Mouse (Mus musculus) kidney, embryonic 16.5 days (tissue): ENCODE measurements around the gene Stk39. TPM values are rescaled to one million over a fixed set of nuclear protein-coding genes. Genes with fewer than 3 reads are reported as not detected.

Source experiments
- ATAC-seq: fragments of 200-750 bp; cut with Nextera tagmentation; 2 replicates; pipeline ENCODE4 v1.8.0; 2017; ENCODE audit warnings: moderate TSS enrichment; ENCODE audit not compliant: low FRiP score, low TSS enrichment
- H3K27ac ChIP-seq: fragments of 300-500 bp; sonication (generic); 2 replicates; pipeline ENCODE4 v1.5.1; 2014; ENCODE audit warnings: low read length
- H3K27me3 ChIP-seq: fragments of 300-500 bp; sonication (generic); 2 replicates; pipeline ENCODE4 v1.6.1; 2014; ENCODE audit warnings: low read length, control low read depth, mixed read lengths; ENCODE audit not compliant: insufficient read depth
- H3K36me3 ChIP-seq: fragments of 300-500 bp; sonication (generic); 2 replicates; pipeline ENCODE4 v1.6.1; 2014; ENCODE audit warnings: low read length, control low read depth, mixed read lengths; ENCODE audit not compliant: insufficient read depth
- H3K4me1 ChIP-seq: fragments of 300-500 bp; sonication (generic); 2 replicates; pipeline ENCODE4 v1.6.1; 2014; ENCODE audit warnings: low read length, control low read depth, mixed read lengths; ENCODE audit not compliant: insufficient read depth
- H3K4me2 ChIP-seq: fragments of 300-500 bp; sonication (generic); replicated peaks from 2 replicates; pipeline ENCODE4 v1.6.1; 2014; ENCODE audit warnings: low read depth, low read length
- H3K4me3 ChIP-seq: fragments of 300-500 bp; sonication (generic); 2 replicates; pipeline ENCODE4 v1.5.1; 2014; ENCODE audit warnings: mild to moderate bottlenecking, low read length
- H3K9ac ChIP-seq: fragments of 300-500 bp; sonication (generic); replicated peaks from 2 replicates; pipeline ENCODE4 v1.6.1; 2014; ENCODE audit warnings: low read length
- H3K9me3 ChIP-seq: fragments of 300-500 bp; sonication (generic); 2 replicates; pipeline ENCODE4 v1.6.1; 2016; ENCODE audit warnings: low read length, control low read depth
- WGBS: fragments of 180-500 bp; shearing (Covaris S2); extraction: QIAGEN DNeasy Blood & Tissue Kit; methylation state at CpG from one replicate; pipeline ENCODE4 v1.1.7; 2014; 5-methylcytosine and 5-hydroxymethylcytosine counted together
- polyA plus RNA-seq: library from polyadenylated mRNA; unstranded; fragments of >200 nt; fragmentation: Nextera tagmentation; extraction: Ambion mirVana; gene quantifications from 2 replicates; pipeline ENCODE4 v1.2.1, GENCODE M21; 2015

Gene Stk39
- polyA plus RNA-seq, 1 experiment from 2014 or later = 14.9 TPM

DNA sequence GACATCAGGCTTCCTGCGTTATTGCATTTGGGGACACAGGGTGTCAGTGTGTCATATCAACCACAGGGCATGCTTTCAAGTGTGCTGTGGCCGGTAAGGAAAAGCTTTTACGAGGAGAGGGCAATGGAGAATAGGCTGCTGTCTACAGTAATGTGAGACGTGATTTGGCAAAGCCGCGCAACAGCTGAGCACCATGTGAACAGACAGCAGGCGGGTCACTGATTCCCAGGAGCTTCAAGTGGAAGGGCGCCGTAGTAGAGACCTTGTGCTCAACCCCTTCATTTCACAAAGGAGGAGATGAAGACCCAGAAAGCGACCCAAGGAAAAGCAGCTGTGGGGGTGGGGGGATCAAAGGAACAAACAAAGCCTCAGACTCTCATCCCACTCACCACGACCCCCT lies 156.8 kb downstream of the Stk39 start:
- Histone ChIP-seq H3K27ac (no peak overlapping the region), H3K4me3 (no peak overlapping the region), H3K9ac (no peak overlapping the region), H3K36me3 (peaks cover 11% of the 10 kb centered on the region), H3K9me3 (peaks cover 2% of the 10 kb centered on the region; the same call in 1 of the 2 replicates), H3K4me1 (peaks cover 11% of the 10 kb centered on the region; the same call in 1 of the 2 replicates), H3K4me2 (no peak overlapping the region), H3K27me3 (no peaks in the 10 kb centered on the region)
- 68% methylated on average over 11 of the region's 11 CpGs for WGBS
- peak; percentile 51; the same call in 1 of the 2 replicates for ATAC-seq

DNA sequence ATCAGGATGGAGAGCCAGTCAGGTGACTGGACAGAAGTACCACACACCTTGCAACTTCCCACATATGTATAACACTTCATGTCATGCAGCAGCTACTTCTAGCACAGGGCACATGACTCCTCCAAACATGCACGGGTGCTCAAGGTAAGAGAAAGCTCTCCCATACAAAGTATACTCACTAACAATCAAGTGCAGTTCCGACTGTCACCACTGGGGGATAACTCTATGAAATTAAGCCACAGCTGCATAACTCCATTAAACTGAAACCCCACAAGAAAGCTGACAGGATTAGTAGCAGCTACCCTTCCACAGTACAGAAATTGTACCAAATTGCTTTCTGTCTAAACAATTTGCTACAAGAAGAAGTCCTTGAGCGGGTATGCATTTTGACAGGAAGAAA lies 161.9 kb downstream of the Stk39 start:
- Histone ChIP-seq H3K9me3 (peaks cover 4% of the 10 kb centered on the region; the same call in 1 of the 2 replicates), H3K4me1 (0 out of 2 replicates have a peak, but pooled peaks cover under 1% of the 10 kb centered on the region), H3K9ac (no peak overlapping the region), H3K4me3 (no peak overlapping the region), H3K4me2 (no peak overlapping the region), H3K36me3 (peaks cover 26% of the 10 kb centered on the region), H3K27ac (no peak overlapping the region), H3K27me3 (no peaks in the 10 kb centered on the region)
- no peak for ATAC-seq
- WGBS = 88% methylated on average over 3 of the region's 3 CpGs

DNA sequence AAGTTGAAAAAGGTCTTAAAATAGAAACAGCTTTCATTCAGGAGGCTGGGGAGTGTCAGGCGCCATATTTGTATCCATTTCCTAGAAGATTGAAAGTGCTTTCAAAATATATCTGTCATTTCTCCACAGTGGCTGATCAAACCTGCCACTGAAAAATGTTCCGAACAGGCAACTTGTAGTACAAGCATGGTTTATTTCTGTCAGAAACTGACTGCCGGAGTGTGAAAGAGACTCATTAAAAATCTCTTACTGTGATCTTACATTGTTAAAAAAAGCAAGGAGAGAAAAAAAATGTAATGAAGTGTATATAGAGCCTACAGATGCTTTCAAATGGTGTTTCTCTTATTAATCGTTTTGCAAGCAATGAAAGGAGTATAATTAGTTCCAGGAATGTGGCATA lies 165.5 kb downstream of the Stk39 start:
- peaks cover 25% of the 10 kb centered on the region; the same call in 1 of the 2 replicates for H3K36me3 ChIP-seq
- H3K9me3 ChIP-seq = peaks cover 4% of the 10 kb centered on the region; the same call in 1 of the 2 replicates
- no peak overlapping the region for H3K9ac ChIP-seq
- no peak for ATAC-seq
- 65% methylated on average over 4 of the region's 4 CpGs for WGBS
- H3K4me3 ChIP-seq = no peak overlapping the region
- H3K4me2 ChIP-seq = no peak overlapping the region
- no peak overlapping the region for H3K27ac ChIP-seq
- peaks cover 6% of the 10 kb centered on the region for H3K4me1 ChIP-seq
- no peaks in the 10 kb centered on the region for H3K27me3 ChIP-seq

DNA sequence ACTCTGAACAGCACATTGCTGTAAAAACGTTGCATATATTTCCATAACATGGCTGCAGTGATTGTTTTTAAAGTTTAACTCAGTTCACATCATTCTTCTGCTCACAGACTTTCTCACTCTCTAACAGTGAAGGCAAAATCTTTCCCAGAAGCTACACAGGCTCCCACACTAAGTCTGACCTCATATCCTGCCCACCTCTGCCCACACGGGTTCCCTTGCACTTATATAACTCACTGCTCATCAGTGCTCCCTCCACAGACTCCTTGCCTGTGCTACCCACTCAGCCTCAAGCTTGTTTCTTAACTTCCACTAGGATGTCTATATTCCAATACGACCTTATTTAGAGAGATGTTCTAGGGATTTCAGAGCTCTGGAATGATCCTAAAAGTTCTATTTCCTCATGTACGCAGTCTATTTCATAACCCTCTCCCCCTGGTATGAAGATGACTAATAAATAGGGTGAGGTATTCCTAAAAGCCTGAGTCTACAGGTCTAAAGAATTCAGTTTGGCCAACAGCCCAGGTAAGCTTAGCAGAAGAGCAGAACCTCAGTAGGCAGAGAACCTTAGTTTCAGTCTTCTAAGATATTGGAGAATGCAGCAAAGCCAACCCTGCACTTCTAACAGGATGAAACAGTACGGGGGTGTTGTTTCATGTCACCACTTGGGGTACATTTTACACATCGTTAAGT lies 167.2 kb downstream of the Stk39 start:
- peaks cover 16% of the 10 kb centered on the region; the same call in 1 of the 2 replicates for H3K36me3 ChIP-seq
- WGBS = 75% methylated on average over 6 of the region's 6 CpGs
- H3K4me2 ChIP-seq = no peak overlapping the region
- no peaks in the 10 kb centered on the region for H3K9me3 ChIP-seq
- no peaks in the 10 kb centered on the region for H3K27me3 ChIP-seq
- no peak overlapping the region for H3K9ac ChIP-seq
- H3K27ac ChIP-seq = no peak overlapping the region
- no peak overlapping the region for H3K4me3 ChIP-seq
- ATAC-seq = no peak
- peaks cover 6% of the 10 kb centered on the region for H3K4me1 ChIP-seq

DNA sequence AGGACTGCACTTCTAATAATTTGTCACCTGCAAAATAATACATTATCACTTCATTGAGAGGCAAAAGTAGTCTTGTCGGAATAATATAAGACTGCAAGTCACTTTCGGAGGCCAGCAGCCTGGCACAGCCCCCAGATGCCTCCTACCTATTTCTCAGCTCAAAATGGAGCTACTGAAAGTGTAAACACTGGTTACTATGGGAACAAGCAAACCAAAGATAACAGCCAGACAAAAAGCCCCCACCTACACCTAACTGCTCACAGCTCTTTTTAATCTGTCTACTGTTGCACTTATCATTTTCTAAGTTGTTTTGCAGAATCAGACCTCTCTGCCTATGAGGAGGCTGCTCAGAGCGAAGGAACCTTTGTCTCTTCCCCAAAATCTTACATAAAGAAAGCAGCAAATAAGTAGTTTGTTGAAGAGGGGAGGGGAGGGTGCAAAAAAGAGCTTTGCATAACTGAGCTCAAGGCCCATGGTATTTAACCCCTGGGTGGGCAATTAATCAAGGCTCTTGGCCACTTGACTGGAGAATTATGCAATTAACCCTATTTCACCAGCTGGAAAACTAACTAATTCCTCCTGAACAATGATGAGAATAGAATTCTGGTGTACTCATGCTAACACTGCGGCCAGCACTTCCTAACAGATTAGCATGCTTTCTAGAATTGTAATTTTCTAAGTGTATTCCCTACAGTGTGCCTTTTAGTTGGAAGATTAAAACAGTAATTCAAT lies 170.1 kb downstream of the Stk39 start:
- H3K4me1 ChIP-seq = peaks cover 6% of the 10 kb centered on the region
- H3K27me3 ChIP-seq = no peaks in the 10 kb centered on the region
- H3K9me3 ChIP-seq = no peaks in the 10 kb centered on the region
- H3K4me2 ChIP-seq = no peak overlapping the region
- 58% methylated on average over 4 of the region's 4 CpGs for WGBS
- no peak overlapping the region for H3K4me3 ChIP-seq
- ATAC-seq = no peak
- H3K36me3 ChIP-seq = peaks cover 25% of the 10 kb centered on the region; the same call in 1 of the 2 replicates
- H3K9ac ChIP-seq = no peak overlapping the region
- no peak overlapping the region for H3K27ac ChIP-seq

DNA sequence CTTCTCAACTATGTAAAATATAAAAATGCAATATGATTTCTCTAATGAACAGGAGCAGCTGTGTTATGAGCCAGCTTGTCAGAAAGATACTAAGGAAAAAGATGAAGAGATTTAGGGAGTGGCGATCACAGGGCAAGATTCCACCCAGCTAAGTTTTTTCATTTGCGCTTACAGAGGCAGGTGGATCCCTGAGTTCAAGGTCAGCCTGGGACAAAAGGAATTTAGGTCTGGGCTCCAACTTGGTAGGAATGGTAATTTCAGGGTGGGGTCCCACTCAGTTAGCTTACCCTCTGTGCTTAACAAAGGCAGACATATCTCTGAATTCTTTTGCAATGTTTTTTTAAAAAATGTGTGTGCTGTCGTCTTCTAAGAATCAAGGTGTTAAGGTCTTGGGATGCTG lies 173.7 kb downstream of the Stk39 start:
- Histone ChIP-seq H3K9ac (no peak overlapping the region), H3K27me3 (no peaks in the 10 kb centered on the region), H3K4me2 (no peak overlapping the region), H3K9me3 (no peaks in the 10 kb centered on the region), H3K27ac (no peak overlapping the region), H3K36me3 (peaks cover 15% of the 10 kb centered on the region; the same call in 1 of the 2 replicates), H3K4me1 (peaks cover 8% of the 10 kb centered on the region), H3K4me3 (no peak overlapping the region)
- no peak for ATAC-seq
- WGBS = 95% methylated on average over 3 of the region's 3 CpGs

DNA sequence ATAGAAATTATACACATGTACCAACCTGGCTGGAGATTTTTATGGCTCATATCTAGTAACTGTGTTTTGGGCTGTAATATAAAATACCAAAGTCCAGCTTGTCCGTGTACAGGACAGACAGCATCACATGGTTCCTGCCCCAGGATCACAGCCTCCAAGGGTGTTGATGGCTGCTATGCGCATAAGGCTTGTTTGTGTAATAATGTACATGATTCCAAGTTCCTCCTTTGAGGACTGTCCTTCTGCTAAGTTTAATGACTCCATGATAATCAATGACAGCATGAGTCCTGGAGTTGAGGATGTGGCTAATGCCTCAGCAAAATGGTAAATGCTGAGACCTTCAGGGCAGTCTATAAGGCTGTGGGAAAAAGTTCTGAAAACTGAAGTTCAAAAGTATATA lies 174.1 kb downstream of the Stk39 start:
- no peaks in the 10 kb centered on the region for H3K27me3 ChIP-seq
- no peak for ATAC-seq

DNA sequence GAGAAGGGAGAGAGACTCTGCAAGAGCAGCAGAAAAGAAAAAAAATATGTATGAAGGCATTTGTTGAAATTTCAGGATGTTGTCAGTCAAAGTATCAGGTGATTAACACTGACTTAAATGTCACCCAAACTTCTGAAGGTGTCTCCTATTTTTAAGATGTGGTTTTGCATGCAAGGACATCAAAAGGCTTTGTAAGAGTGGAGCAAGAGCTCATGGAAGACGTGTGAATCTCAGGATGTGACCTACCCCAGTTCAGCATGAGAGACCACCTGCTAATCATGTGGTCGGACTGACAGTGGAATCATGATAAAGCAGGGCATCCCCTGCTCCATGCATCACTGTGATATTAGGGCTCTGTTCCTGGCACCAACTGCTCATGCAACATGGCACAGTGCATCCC lies 175.3 kb downstream of the Stk39 start:
- Histone ChIP-seq H3K4me3 (no peak overlapping the region), H3K27me3 (no peaks in the 10 kb centered on the region), H3K4me1 (peaks cover 16% of the 10 kb centered on the region; the same call in 1 of the 2 replicates), H3K9ac (no peak overlapping the region), H3K9me3 (no peaks in the 10 kb centered on the region), H3K27ac (no peak overlapping the region), H3K4me2 (no peak overlapping the region), H3K36me3 (peaks cover 10% of the 10 kb centered on the region; the same call in 1 of the 2 replicates)
- WGBS = 83% methylated on average over 2 of the region's 2 CpGs
- no peak for ATAC-seq

More for the DNA sequence above, 174.1 kb downstream of the Stk39 start:
- WGBS = 89% methylated on average over 2 of the region's 2 CpGs
- Histone ChIP-seq H3K9ac (no peak overlapping the region), H3K9me3 (no peaks in the 10 kb centered on the region), H3K27ac (no peak overlapping the region), H3K4me3 (no peak overlapping the region), H3K4me1 (peaks cover 11% of the 10 kb centered on the region), H3K36me3 (peaks cover 13% of the 10 kb centered on the region; the same call in 1 of the 2 replicates), H3K4me2 (no peak overlapping the region)

DNA sequence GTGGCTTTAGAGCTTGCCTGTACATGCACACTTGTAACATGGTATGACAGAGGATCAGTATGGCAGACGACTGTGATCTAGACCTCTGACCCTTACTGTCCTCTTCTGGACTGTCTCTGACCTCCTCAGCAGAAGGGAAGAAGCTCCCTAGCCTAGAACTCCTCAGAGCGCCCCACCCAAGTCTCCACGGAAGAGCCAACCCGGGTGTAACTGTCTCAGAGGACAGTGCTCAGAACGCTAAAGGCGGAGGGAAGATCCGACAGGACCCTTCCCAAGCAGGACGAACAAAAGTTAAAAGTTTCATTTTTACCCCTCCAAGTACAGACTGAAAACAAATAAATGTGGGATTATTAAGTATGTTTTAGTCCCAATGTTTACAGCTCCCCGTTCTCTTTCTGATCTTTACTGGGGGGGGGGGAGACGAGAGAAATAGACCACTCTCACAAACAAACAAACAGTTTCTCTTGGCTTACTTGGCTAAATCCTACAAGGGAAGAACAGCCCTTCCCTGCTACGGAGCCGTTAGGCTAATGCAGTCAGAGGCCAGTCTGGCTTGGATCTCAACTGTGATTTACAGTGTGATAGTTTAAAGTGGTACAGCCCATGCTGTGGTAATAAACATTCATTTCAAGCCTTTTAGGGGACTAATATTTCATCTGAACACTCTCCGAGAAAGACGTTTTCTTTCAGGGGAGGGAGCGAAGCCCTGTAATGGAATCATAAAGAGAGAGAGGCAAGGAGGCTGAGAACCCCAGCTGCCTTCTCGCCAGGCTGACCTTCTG lies 179.3 kb downstream of the Stk39 start:
- Histone ChIP-seq H3K4me2 (no peak overlapping the region), H3K27ac (no peak overlapping the region), H3K36me3 (0 out of 2 replicates have a peak, but pooled peaks cover 3% of the 10 kb centered on the region), H3K27me3 (no peaks in the 10 kb centered on the region), H3K4me1 (0 out of 2 replicates have a peak, but pooled peaks cover 16% of the 10 kb centered on the region), H3K9ac (no peak overlapping the region), H3K9me3 (no peaks in the 10 kb centered on the region), H3K4me3 (no peak overlapping the region)
- 42% methylated on average over 16 of the region's 16 CpGs for WGBS
- peak; percentile 84 for ATAC-seq
